Mouse (Mus musculus): ENCODE data around the gene Umad1. TPM values are rescaled to one million over a fixed set of nuclear protein-coding genes. Genes with fewer than 3 reads are reported as not detected.
A peak's percentile ranks its signal among the peaks of the same experiment; 100 is the strongest.

Umad1 gene
- polyA plus RNA-seq, 1 experiment from 2014 or later: 15.6 TPM

DNA sequence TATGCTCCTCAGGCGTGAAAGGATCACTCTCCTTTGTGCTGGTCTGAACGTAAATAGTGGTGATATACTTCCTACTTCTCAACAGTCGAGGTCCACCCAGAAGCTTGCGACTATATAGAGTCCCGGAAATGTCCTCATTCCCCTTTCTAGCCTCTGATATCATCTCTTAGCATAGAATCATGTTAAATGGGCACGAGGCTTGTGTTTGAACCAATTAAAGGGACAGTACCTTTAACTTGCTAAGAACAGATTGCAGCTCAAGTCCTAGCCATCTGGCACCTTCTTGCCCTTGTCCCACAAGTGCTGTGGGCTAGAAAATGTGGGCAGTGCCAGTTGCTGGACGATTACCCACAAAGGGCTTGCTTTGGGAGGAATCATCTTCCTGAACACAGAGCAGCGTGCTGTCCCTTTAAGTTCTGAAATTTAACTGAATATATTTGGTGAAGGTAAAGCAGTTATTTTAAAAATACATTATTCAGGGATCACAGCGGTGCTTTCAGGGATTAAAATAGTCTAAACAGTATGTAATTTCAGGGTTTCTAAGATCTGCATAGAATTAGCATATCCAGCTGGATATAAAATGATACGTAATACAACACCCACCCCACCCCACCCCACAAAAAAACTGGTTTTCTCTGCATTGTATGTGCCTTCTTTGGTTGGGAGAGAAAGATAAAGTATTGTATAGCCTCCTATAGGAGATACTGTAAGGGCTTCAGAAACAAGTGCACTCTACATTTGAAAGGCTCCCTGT is 153.9 kb downstream of the Umad1 start:
- 67% methylated on average over 10 of the region's 10 CpGs for WGBS (ENCODE audit: insufficient replicate concordance)

DNA sequence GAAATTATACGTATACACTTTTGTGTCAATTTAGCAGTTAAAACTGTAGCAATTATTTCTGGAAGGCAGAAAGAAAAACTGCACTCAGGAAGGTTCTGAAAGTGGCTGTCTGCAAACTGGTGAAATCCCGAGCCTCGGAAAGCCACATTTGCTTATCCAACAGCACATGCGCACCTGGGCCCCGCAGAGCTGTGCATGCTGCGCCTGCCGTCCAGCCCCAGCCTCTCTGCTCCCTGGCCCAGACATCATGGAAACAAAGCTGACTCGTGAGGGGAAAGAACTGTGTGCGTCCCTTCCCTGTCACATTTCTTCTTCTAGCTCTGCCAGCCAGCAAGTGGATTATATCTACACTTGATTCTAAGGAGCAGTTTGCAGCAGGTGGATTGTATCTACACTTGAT is 154.9 kb downstream of the Umad1 start:
- 77% methylated on average over 9 of the region's 9 CpGs for WGBS (ENCODE audit: insufficient replicate concordance)
- H3K27ac ChIP-seq (ENCODE audit: low read depth): no peak overlapping the region
- ATAC-seq (no peak), DNase-seq (no peak)
- no peak overlapping the region for H3K9ac ChIP-seq (replicated peaks)
- no peaks in the 10 kb centered on the region for H3K36me3 ChIP-seq (replicated peaks; ENCODE audit: insufficient read depth, low read length)
- no peaks in the 10 kb centered on the region for H3K27me3 ChIP-seq (ENCODE audit: insufficient read depth, low read length)
- H3K9me3 ChIP-seq (ENCODE audit: low read length): no peaks in the 10 kb centered on the region
- H3K4me1 ChIP-seq (ENCODE audit: insufficient read depth): no peaks in the 10 kb centered on the region
- no peak overlapping the region for H3K4me2 ChIP-seq (ENCODE audit: low read depth, low read length)
- TF ChIP-seq CTCF (IDR thresholded peaks at IDR 0.05; ENCODE audit: low read depth): no peak
- TF ChIP-seq EP300 (IDR thresholded peaks at IDR 0.05; ENCODE audit: low read depth): no peak
- H3K4me3 ChIP-seq (ENCODE audit: low read depth, low read length): no peak overlapping the region

More for the DNA sequence above, 153.9 kb downstream of the Umad1 start:
- no peak for DNase-seq
- H3K27me3 ChIP-seq (ENCODE audit: insufficient read depth, low read length): no peaks in the 10 kb centered on the region
- no peak; the same call in 1 of the 2 replicates for ATAC-seq
- H3K36me3 ChIP-seq (replicated peaks; ENCODE audit: insufficient read depth, low read length): no peaks in the 10 kb centered on the region
- no peak overlapping the region for H3K27ac ChIP-seq (ENCODE audit: low read depth)
- TF ChIP-seq EP300 (IDR thresholded peaks at IDR 0.05; ENCODE audit: low read depth) (no peak), CTCF (IDR thresholded peaks at IDR 0.05; ENCODE audit: low read depth) (no peak)
- H3K4me3 ChIP-seq (ENCODE audit: low read depth, low read length): no peak overlapping the region
- no peak overlapping the region for H3K4me2 ChIP-seq (ENCODE audit: low read depth, low read length)
- no peaks in the 10 kb centered on the region for H3K4me1 ChIP-seq (ENCODE audit: insufficient read depth)
- H3K9ac ChIP-seq (replicated peaks): no peak overlapping the region
- no peaks in the 10 kb centered on the region for H3K9me3 ChIP-seq (ENCODE audit: low read length)

DNA sequence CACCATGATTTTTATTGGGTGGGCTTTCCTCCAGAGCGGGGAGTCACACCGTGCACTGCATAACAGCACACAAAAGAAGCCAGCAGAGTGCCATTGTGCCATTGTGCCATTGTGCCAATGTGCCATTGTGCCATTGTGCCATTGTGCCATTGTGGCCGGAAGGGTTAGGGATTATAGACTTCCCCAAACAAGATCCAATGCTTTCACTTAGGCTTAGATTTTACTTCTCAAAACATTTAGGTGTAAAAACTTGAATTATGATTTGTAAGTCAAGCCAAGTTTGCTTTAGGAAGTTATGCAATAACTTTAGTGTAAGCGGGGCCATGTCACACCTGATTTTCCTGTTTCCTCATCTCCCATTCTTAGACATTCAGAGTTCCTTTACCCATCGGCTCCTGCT is 156.7 kb downstream of the Umad1 start:
- whole genome bisulfite sequencing (ENCODE audit: insufficient replicate concordance): 86% methylated on average over 5 of the region's 5 CpGs
- H3K4me2 ChIP-seq (ENCODE audit: low read depth, low read length): no peak overlapping the region
- no peaks in the 10 kb centered on the region for H3K9me3 ChIP-seq (ENCODE audit: low read length)
- no peak for DNase-seq
- no peak overlapping the region for H3K9ac ChIP-seq (replicated peaks)
- no peak overlapping the region for H3K4me3 ChIP-seq (ENCODE audit: low read depth, low read length)
- no peaks in the 10 kb centered on the region for H3K27me3 ChIP-seq (ENCODE audit: insufficient read depth, low read length)
- H3K4me1 ChIP-seq (ENCODE audit: insufficient read depth): peaks cover 1% of the 10 kb centered on the region; the same call in 1 of the 2 replicates
- H3K36me3 ChIP-seq (replicated peaks; ENCODE audit: insufficient read depth, low read length): no peaks in the 10 kb centered on the region
- no peak for ATAC-seq
- no peak overlapping the region for H3K27ac ChIP-seq (ENCODE audit: low read depth)
- no peak for TF ChIP-seq CTCF (IDR thresholded peaks at IDR 0.05; ENCODE audit: low read depth)
- TF ChIP-seq EP300 (IDR thresholded peaks at IDR 0.05; ENCODE audit: low read depth): no peak

DNA sequence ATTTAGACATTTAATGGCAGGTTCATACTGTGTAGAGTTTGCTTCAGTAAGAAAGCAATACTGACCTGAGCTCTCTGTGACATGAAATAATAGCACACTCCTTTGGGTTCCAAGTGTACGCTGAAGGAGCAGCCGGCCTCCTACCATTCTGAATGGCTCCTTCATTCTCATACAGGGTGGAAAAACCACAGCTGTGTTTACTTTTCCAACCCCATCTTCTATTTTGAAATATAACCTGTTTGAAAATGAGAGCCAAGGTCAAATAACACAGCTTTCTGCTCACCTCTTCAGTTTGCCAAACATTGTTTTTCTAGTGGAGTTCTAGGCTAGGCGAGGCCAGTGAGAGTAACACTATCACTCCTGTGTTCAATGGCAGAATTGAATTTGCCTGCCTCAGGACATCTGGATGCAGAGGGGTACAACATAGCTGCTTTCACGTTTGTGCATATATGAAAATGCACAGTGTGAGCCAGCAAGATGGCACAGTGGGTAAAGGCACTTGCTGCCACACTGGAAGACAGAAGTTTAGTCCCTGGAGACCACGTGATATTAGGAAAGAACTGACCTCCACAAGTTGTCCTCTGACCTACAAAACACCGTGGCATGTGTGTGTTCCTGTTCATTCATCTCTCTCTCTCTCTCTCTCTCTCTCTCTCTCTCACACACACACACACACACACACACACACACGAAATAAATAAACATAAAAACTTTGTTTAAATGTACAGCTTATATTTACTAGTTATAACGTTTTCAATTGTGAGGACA is 157.9 kb downstream of the Umad1 start:
- H3K9ac ChIP-seq (replicated peaks): no peak overlapping the region
- no peaks in the 10 kb centered on the region for H3K27me3 ChIP-seq (ENCODE audit: insufficient read depth, low read length)
- no peak overlapping the region for H3K4me2 ChIP-seq (ENCODE audit: low read depth, low read length)
- H3K4me3 ChIP-seq (ENCODE audit: low read depth, low read length): no peak overlapping the region
- H3K27ac ChIP-seq (ENCODE audit: low read depth): peak overlapping the region; percentile 31; the same call in 1 of the 2 replicates
- no peaks in the 10 kb centered on the region for H3K36me3 ChIP-seq (replicated peaks; ENCODE audit: insufficient read depth, low read length)
- peaks cover 4% of the 10 kb centered on the region; the same call in 1 of the 2 replicates for H3K4me1 ChIP-seq (ENCODE audit: insufficient read depth)
- 70% methylated on average over 8 of the region's 8 CpGs for WGBS (ENCODE audit: insufficient replicate concordance)
- H3K9me3 ChIP-seq (ENCODE audit: low read length): no peaks in the 10 kb centered on the region
- DNase-seq (no peak), ATAC-seq (peak; percentile 81)
- TF ChIP-seq CTCF (IDR thresholded peaks at IDR 0.05; ENCODE audit: low read depth) (no peak), EP300 (IDR thresholded peaks at IDR 0.05; ENCODE audit: low read depth) (no peak)

DNA sequence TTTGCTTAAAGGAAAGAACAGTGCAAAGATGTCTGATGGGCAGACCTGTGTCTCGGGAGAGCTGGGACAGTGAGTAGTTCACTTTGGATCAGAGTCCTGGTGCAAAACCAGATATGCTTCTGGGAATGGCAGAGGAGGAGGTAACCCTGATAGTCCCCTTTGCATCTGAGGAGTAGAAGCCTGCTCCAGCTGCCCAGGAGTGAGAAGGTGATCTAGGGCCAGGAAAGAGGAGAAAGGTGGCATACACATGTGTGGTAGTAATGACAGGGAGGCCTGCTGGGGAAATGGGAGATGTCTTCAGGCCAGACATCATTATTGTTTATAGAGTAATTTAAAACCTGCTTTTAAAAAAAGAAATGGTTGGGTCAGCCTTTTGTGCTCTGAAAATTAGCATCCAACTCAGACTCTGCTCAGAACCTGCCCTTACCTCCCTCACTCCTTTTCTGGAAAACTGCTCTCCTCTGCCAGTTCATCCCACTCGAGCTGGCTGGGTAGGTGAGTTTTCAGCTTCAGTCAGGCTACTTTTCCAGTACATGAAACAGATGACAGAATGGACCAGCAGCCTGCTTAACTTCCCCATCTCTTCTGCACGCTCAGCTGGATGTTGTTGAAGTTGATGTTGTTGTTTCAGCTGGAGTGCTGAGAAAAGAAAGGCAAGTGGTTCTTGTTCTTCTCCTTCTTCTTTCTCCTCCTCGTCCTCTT is 160.5 kb downstream of the Umad1 start:
- H3K27me3 ChIP-seq (ENCODE audit: insufficient read depth, low read length): no peaks in the 10 kb centered on the region
- TF ChIP-seq EP300 (IDR thresholded peaks at IDR 0.05; ENCODE audit: low read depth) (no peak), CTCF (IDR thresholded peaks at IDR 0.05; ENCODE audit: low read depth) (no peak)
- no peak overlapping the region for H3K4me2 ChIP-seq (ENCODE audit: low read depth, low read length)
- no peak overlapping the region for H3K4me3 ChIP-seq (ENCODE audit: low read depth, low read length)
- H3K4me1 ChIP-seq (ENCODE audit: insufficient read depth): peaks cover 4% of the 10 kb centered on the region; the same call in 1 of the 2 replicates
- H3K9ac ChIP-seq (replicated peaks): no peak overlapping the region
- no peaks in the 10 kb centered on the region for H3K9me3 ChIP-seq (ENCODE audit: low read length)
- ATAC-seq (no peak), DNase-seq (no peak)
- WGBS (ENCODE audit: insufficient replicate concordance): 66% methylated on average over 4 of the region's 4 CpGs
- H3K36me3 ChIP-seq (replicated peaks; ENCODE audit: insufficient read depth, low read length): no peaks in the 10 kb centered on the region
- H3K27ac ChIP-seq (ENCODE audit: low read depth): no peak overlapping the region

DNA sequence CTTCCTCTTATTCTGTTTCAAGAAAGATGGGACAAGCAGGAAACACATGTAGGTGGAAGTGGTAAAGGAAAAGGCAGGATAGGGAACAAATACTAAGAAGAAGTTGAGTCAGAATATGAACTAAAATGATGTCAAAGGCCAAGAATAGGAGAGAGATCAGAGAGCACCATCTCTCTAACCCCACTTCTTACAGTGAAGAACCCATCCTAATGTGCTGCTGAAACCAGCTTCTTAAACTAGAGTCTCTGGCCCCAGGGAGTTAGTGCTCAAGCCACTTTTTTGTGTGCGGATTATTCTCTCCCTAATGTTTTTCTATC is 161.1 kb downstream of the Umad1 start:
- H3K9ac ChIP-seq (replicated peaks): no peak overlapping the region
- H3K27me3 ChIP-seq (ENCODE audit: insufficient read depth, low read length): no peaks in the 10 kb centered on the region
- H3K4me2 ChIP-seq (ENCODE audit: low read depth, low read length): no peak overlapping the region
- WGBS (ENCODE audit: insufficient replicate concordance): 87% methylated on average over 1 of the region's 1 CpGs
- no peak overlapping the region for H3K27ac ChIP-seq (ENCODE audit: low read depth)
- no peak for DNase-seq
- ATAC-seq: no peak
- peaks cover 4% of the 10 kb centered on the region; the same call in 1 of the 2 replicates for H3K4me1 ChIP-seq (ENCODE audit: insufficient read depth)
- no peak overlapping the region for H3K4me3 ChIP-seq (ENCODE audit: low read depth, low read length)
- H3K36me3 ChIP-seq (replicated peaks; ENCODE audit: insufficient read depth, low read length): no peaks in the 10 kb centered on the region
- TF ChIP-seq EP300 (IDR thresholded peaks at IDR 0.05; ENCODE audit: low read depth) (no peak), CTCF (IDR thresholded peaks at IDR 0.05; ENCODE audit: low read depth) (no peak)
- H3K9me3 ChIP-seq (ENCODE audit: low read length): no peaks in the 10 kb centered on the region
